Mouse (Mus musculus) brain, adult 10 weeks (tissue): ENCODE data around the gene Tomm20. TPM values are rescaled to one million over a fixed set of nuclear protein-coding genes. Genes with fewer than 3 reads are reported as not detected.

ENCODE experiments used
- polyA plus RNA-seq: library from polyadenylated mRNA; stranded (reverse); fragments of 350-450 nt; fragmentation: Illumina TruSeq; extraction: RNeasy Lipid Tissue Mini Kit (QIAGEN cat#74804); gene quantifications from one replicate; pipeline ENCODE4 v1.2.3, GENCODE M21; 2015; ENCODE audit warnings: low read depth, low replicate concordance

Tomm20 gene
- polyA plus RNA-seq: 191 TPM

GRCm38 (mm10) chr8:126945730-126946163 is at the start of gene Tomm20:
TSS of gene Tomm20 (minus strand) at chr8:126945844.

DNA sequence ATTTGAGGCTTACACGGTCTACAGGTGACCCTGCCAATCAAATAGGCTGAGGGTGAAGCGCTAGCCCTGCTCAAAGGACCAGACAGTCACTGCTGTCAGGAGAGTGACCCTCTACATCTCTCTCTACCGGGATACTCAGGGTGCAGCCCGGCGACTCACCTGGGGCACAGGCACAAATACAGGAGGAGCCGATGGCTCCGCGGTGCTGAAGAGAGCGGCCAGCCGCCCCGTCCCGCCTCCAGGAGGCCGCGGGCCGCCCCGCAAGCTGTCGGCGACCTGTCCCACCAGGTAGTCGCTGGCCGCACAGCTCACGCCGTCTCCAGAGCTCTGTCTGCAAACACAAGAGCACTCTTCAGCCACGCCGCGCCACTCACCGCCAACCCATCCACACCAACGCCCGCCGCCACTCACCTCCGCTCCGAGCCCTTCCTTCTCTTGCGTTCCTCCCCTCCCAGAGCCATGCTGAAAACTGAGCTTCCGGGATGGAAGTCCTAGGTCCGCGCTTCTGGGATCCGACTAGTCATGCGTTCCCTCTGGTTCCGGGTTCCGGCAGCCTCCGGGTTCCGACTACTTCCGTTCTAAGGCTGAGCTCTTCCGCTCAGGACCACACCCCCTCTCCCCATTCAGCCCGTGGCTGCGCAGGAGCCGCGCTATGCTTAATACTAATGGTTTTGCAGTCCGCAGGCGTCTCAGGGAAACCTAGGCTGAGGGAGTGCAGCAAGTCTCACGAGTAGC is 25.1 kb upstream of the Tomm20 start, which contains the start of gene Rbm34:
Gene Rbm34, minus strand, starts transcription at position 493 of the 735 bp plus-strand sequence.

Other genes with a start within 250 kb of the Tomm20 start
- gene Rbm34, start 25.2 kb upstream of the Tomm20 start, polyA plus RNA-seq: 21.3 TPM
- gene Pard3, start 118.0 kb upstream of the Tomm20 start, polyA plus RNA-seq: 13.0 TPM